Mouse (Mus musculus): ENCODE measurements at regions not wholly inside any gene's neighbourhood (a gene's known extent, or its start where the extent isn't known, plus 50 kb on each side); places are given as distances from the start of the nearest gene placed in this dataset.

- ATAC-seq = no peak
Measured at GRCm38 (mm10) chr10:121150668-121151067, 116.9 kb downstream of the Wif1 start.

GRCm38 (mm10) chr10:121153625-121154024 is 119.9 kb downstream of the Wif1 start:
- no peak for ATAC-seq

GRCm38 (mm10) chr10:121160499-121160898 is 126.7 kb downstream of the Wif1 start:
- no peak for ATAC-seq

GRCm38 (mm10) chr10:121161201-121161600 is 127.4 kb downstream of the Wif1 start:
- no peak for ATAC-seq

GRCm38 (mm10) chr10:121174022-121174421 is 140.3 kb downstream of the Wif1 start:
- ATAC-seq = no peak

- ATAC-seq = peak; percentile 43
Measured at GRCm38 (mm10) chr10:121189139-121189538, 155.4 kb downstream of the Wif1 start.

GRCm38 (mm10) chr10:121199236-121199635 is 151.8 kb downstream of the Tbc1d30 start:
- no peak for ATAC-seq

GRCm38 (mm10) chr10:121202531-121202930 is 148.5 kb downstream of the Tbc1d30 start:
- no peak for ATAC-seq

- no peak for ATAC-seq
Measured at GRCm38 (mm10) chr10:121205551-121205950, 145.5 kb downstream of the Tbc1d30 start.

GRCm38 (mm10) chr10:121206002-121206742 is 144.9 kb downstream of the Tbc1d30 start:
- ATAC-seq = no peak

- ATAC-seq = no peak
Measured at GRCm38 (mm10) chr10:121206743-121207039, 144.4 kb downstream of the Tbc1d30 start.
